Mouse (Mus musculus): ENCODE results near the gene Rab17.

- peak; percentile 82 for TF ChIP-seq CTCF (IDR thresholded peaks at IDR 0.05; ENCODE audit: low read depth)
- TF ChIP-seq EP300 (IDR thresholded peaks at IDR 0.05; ENCODE audit: low read depth), result no peak
Observed at GRCm38 (mm10) chr1:90928575-90928934, 40.9 kb downstream of the Rab17 start.
